Mouse (Mus musculus): ENCODE results near the gene Sobp.

DNA sequence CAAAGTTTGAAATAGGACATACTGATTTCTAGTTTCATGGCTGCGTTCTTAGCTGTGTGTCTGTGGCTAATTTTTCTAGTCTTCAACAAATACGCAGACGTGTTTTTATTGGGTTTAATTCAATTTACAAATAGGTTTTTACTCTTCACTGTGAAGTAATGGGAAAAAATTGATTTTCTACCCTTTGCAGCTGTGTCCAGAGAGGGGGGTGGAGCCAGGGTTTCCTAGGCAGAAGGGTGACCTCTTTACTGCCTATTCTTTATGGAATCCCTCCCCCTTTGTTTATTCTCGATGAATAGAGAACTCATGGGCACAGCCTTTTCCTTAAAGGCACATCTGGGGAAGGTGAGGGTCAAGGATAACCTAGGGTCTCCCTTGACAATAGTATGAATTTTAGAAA lies 215.6 kb downstream of the Sobp start:
- no peak for TF ChIP-seq CTCF (IDR thresholded peaks at IDR 0.05; ENCODE audit: low read depth, low read length)
- TF ChIP-seq POLR2A (IDR thresholded peaks at IDR 0.05; ENCODE audit: borderline replicate concordance, low read depth, low read length): no peak

All from bone marrow macrophage, adult 2 months (primary cell).